Mouse (Mus musculus) left cerebral cortex, adult 2 months (tissue): ENCODE measurements at regions not wholly inside any gene's neighbourhood (a gene's known extent, or its start where the extent isn't known, plus 50 kb on each side); places are given as distances from the start of the nearest gene placed in this dataset.

Experiments used
- DNase-seq, 2 experiments: peaks; one replicate each; pipeline ENCODE4 v3.0.0; 2021 to 2022; ENCODE audit warnings: low spot score in 2 of 2, mixed read lengths in 1 of 2; ENCODE audit errors: extremely low spot score in 1 of 2
- H3K27ac ChIP-seq: fragments of 200-600 bp; 2 replicates; pipeline ENCODE4 v1.8.1; 2022
- H3K4me3 ChIP-seq: fragments of 200-600 bp; 2 replicates; pipeline ENCODE4 v1.8.1; 2022
- CTCF ChIP-seq: fragments of 200-600 bp; IDR thresholded peaks from 2 replicates; pipeline ENCODE4 v1.8.1; 2022; ENCODE audit warnings: antibody characterized with exemption, mild to moderate bottlenecking, moderate library complexity
- intact Hi-C: fragments of 180-260 bp; cut with DNase I; formaldehyde crosslinking; loops from one replicate; pipeline ENCODE4 v1.15.1; 2025

DNA sequence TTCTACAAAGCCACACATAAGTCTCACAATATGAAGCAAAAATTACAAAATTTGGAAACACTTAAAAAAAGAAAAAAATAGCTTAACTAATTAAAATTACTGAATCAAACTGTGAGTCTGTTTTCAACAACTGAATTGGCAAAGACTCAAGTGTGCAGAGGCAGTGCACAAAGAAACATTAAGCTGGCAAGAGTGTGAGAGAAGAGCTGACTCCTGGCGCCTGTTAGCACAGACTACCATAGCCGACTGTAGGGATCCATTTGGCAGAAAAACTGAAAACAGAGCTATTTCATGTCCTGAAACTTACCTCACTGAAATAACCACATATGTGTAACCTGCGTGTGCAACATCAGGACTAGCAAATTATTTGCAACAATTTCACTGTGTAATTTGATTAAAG lies 746.4 kb upstream of the Cypt12 start:
- intact Hi-C loops: no loop called here
- H3K4me3 ChIP-seq: no peak overlapping the region
- no peak overlapping the region for H3K27ac ChIP-seq
- no peak for DNase-seq
- TF ChIP-seq CTCF: no peak

GRCm38 (mm10) chr3:17214031-17214430 lies 734.2 kb upstream of the Cypt12 start:
- DNase-seq: no peak
- Histone ChIP-seq H3K27ac (no peak overlapping the region), H3K4me3 (no peak overlapping the region)
- intact Hi-C loops: no loop called here
- TF ChIP-seq CTCF: no peak

DNA sequence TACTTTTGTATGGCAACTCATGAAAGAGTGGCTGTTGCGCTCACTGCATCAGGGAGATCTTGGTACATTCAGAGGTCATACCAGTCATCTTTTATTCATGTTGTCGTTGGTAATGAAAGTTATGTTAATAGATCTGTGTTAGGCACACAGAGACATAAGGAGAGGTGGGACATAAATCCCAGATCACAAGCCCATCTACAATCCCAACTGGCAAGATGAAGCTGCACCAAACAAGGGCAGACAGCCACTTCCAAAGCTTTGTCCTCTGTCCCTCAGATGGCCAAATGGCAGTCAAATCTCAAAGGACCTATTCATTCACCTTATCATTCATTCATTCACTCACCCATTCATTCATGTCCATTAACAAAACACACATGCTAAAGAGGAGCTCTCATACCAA lies 731.4 kb upstream of the Cypt12 start:
- no peak for DNase-seq
- intact Hi-C loops: no loop called here
- no peak overlapping the region for H3K27ac ChIP-seq
- H3K4me3 ChIP-seq: no peak overlapping the region
- TF ChIP-seq CTCF: no peak

GRCm38 (mm10) chr3:17238407-17238806 lies 709.8 kb upstream of the Cypt12 start:
- intact Hi-C loops: no loop called here
- H3K4me3 ChIP-seq: no peak overlapping the region
- no peak for DNase-seq
- H3K27ac ChIP-seq: no peak overlapping the region
- no peak for TF ChIP-seq CTCF

- no peak for DNase-seq
- no peak overlapping the region for H3K27ac ChIP-seq
- intact Hi-C loops: loop anchor here (5.0 to 10.0 kb wide), 2 partner anchors 441 to 794 kb away; no protein-coding TSS in a partner anchor
- TF ChIP-seq CTCF: no peak
- no peak overlapping the region for H3K4me3 ChIP-seq
Observed at GRCm38 (mm10) chr3:17258397-17258796, 689.8 kb upstream of the Cypt12 start.

- peak overlapping the region; percentile 48; the same call in 1 of the 2 replicates for H3K27ac ChIP-seq
- no peak overlapping the region for H3K4me3 ChIP-seq
- no peak for DNase-seq
- intact Hi-C loops: loop anchor here (5.0 to 10.0 kb wide), 2 partner anchors 442 to 794 kb away; no protein-coding TSS in a partner anchor
- TF ChIP-seq CTCF: no peak
Observed at GRCm38 (mm10) chr3:17259093-17259492, 689.1 kb upstream of the Cypt12 start.

- no peak for TF ChIP-seq CTCF
- DNase-seq: no peak
- no peak overlapping the region for H3K4me3 ChIP-seq
- intact Hi-C loops: no loop called here
- H3K27ac ChIP-seq: no peak overlapping the region
Observed at GRCm38 (mm10) chr3:17281231-17281630, 667.0 kb upstream of the Cypt12 start.

DNA sequence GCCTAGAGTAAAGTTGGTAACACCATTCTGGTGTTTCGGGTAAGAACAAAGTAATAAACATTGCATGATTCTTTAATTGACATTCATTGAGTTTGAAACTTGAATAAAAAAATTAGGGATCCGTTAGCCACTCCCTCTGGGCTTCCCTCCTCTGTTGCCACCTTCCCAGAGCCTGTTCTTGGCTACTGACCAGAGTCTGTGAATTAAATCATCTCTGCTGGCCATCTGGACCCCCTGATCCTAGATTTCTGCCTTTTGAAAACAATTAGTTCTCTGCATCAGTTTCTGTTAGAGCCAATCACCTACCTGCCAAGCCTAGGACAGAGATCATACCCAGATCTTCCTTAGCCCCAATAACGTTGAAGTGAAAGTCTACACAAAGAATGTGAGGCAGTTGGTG lies 665.3 kb upstream of the Cypt12 start:
- TF ChIP-seq CTCF: no peak
- Histone ChIP-seq H3K4me3 (no peak overlapping the region), H3K27ac (no peak overlapping the region)
- no peak for DNase-seq
- intact Hi-C loops: no loop called here

- H3K27ac ChIP-seq: no peak overlapping the region
- intact Hi-C loops: no loop called here
- no peak overlapping the region for H3K4me3 ChIP-seq
- DNase-seq: no peak
- TF ChIP-seq CTCF: no peak
Observed at GRCm38 (mm10) chr3:17317523-17317922, 630.7 kb upstream of the Cypt12 start.

GRCm38 (mm10) chr3:17318450-17318849 lies 629.8 kb upstream of the Cypt12 start:
- DNase-seq: no peak
- intact Hi-C loops: no loop called here
- Histone ChIP-seq H3K4me3 (no peak overlapping the region), H3K27ac (peak overlapping the region; percentile 54; the same call in 1 of the 2 replicates)
- no peak for TF ChIP-seq CTCF

DNA sequence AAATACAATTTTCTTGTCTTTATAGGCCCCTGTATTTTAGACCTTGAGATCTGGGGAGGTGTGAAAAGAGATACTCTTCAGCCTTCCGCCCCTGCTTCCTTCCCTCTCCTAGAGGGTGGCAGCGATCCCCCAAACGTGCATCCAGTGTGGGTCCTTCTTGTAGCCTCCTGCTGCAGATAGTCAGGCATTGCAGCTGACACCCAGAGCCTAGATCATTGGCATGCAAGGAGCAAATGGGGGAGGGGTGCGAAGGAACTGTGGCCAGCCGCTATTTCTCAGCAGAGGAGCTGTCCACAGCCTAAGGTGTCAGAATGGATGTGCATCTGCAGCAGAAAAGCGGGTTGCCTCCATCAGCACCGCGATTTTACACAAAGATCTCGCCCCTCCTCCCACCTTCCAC lies 629.0 kb upstream of the Cypt12 start:
- peak; percentile 4; the same call in 1 of the 2 replicates for TF ChIP-seq CTCF
- peak overlapping the region; percentile 54; the same call in 1 of the 2 replicates for H3K27ac ChIP-seq
- intact Hi-C loops: no loop called here
- peak in 1 of 2 experiments; percentile 25 for DNase-seq
- H3K4me3 ChIP-seq: no peak overlapping the region

DNA sequence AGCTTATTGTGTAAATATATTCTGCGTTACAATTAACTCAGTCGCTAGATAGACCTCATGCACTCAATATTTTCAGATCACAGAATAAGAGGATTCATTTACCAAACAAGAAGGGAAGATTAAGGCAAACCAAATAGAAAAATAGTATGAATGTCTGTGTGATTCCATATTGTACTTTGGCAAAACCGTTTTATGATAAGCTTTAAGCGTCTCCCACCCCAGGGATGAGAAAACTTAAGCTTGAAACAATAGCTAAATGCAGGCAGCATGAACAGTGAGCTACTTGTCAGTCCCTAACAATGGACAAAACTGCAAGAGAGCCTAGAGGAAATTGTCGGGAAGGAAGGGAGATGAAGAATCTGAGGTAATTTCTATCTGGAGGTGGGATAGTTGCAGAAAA lies 628.3 kb upstream of the Cypt12 start:
- TF ChIP-seq CTCF: no peak
- no peak overlapping the region; the same call in 1 of the 2 replicates for H3K27ac ChIP-seq
- intact Hi-C loops: loop anchor here (5.0 kb wide), 1 partner anchor 383 kb away; no protein-coding TSS in a partner anchor

GRCm38 (mm10) chr3:17322266-17322665 lies 625.9 kb upstream of the Cypt12 start:
- DNase-seq: no peak
- TF ChIP-seq CTCF: no peak
- Histone ChIP-seq H3K27ac (no peak overlapping the region; the same call in 1 of the 2 replicates), H3K4me3 (no peak overlapping the region)
- intact Hi-C loops: loop anchor here (5.0 kb wide), 1 partner anchor 385 kb away; no protein-coding TSS in a partner anchor

More for the DNA sequence above, 628.3 kb upstream of the Cypt12 start:
- DNase-seq: no peak
- no peak overlapping the region for H3K4me3 ChIP-seq
